Mouse (Mus musculus): ENCODE data around the gene Ogfod1.

Gene Ogfod1

DNA sequence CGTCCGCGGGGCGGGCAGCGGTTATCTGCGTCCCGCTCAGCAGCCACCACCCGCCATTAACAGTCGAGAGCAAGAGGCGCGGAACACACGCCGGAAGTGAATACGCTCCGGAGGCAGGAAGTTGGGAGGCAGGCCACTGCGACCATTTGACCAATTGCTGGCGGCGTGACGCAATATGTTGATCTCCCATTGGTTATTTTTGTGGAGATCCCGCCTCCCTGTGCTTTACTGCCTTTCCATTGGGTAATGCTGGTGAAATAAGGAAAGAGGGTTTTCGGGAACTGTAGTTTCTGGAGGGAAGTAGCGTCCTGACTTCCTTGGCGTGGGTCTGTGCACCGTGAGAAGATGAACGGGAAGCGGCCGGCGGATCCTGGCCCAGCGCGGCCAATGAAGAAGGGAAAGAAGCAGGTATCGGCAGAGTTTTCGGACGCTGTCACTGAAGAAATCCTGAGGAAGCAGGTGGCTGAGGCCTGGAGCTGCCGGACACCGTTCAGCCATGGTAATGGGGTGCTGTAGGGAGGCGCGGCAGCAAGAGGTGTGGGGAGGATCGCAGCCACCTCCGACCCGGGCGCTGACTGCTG, at the start of gene Ogfod1, which contains the start of gene Nudt21:
Gene Ogfod1, plus strand, starts transcription at position 255 of the 581 bp plus-strand sequence.
Gene Nudt21, minus strand, starts transcription at position 88 of the 581 bp plus-strand sequence.
- DNase-seq = peak; percentile 89 to 92

- DNase-seq = no peak
Measured at GRCm38 (mm10) chr8:93989739-93990138, 47.3 kb upstream of the Ogfod1 start.

- no peak for DNase-seq
Measured at GRCm38 (mm10) chr8:93998961-93999360, 38.0 kb upstream of the Ogfod1 start.

DNA sequence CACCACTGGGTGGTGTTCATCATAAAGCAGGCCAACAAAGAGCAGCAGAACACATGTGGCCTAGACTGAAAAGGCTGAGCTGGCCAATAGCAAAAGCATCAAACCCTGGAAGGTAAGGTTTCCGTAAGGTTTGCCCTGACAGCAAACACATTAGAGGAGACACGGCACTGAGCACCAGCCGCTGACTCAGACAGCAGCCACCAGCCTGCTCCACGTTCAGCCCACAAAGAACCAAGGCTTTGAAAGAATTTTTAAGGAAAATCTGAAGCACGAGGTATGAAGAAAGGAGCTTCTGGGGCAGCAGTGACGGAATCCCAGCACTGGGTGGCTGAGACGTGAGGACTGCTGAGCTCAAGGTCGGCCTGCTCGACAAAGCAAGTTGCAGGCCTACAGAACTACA, 32.9 kb upstream of the Ogfod1 start:
- no peak for DNase-seq

DNA sequence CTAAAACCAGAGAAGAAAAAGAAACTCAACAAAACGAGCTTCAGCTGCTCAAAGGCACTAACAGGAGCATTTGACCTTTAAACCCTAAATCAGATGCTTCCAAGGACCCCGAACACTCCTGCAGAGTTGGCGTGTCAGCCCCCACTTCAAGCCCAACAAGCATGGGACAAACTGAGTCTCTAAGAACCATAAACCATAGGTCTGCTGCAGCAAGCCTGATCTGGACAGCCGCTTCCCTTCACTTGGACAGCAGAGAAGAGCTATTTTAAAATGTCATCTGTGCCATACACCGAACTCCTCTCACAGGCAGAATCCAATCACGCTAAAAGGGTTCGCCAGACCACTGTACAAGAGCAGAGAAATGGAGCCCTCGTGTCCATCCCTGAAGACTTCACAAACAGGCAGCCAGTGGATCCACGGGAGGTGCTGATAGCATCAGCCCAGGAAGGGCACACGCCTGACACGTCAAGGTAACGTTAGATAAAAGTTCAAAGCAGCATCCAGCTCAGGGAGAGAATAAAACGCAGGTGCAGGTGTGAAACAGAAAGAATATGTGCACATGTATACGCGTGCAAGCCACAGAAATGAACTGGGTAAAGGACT, 27.7 kb upstream of the Ogfod1 start:
- DNase-seq = no peak

- DNase-seq = no peak
Measured at GRCm38 (mm10) chr8:94010101-94010705, 26.8 kb upstream of the Ogfod1 start.

DNA sequence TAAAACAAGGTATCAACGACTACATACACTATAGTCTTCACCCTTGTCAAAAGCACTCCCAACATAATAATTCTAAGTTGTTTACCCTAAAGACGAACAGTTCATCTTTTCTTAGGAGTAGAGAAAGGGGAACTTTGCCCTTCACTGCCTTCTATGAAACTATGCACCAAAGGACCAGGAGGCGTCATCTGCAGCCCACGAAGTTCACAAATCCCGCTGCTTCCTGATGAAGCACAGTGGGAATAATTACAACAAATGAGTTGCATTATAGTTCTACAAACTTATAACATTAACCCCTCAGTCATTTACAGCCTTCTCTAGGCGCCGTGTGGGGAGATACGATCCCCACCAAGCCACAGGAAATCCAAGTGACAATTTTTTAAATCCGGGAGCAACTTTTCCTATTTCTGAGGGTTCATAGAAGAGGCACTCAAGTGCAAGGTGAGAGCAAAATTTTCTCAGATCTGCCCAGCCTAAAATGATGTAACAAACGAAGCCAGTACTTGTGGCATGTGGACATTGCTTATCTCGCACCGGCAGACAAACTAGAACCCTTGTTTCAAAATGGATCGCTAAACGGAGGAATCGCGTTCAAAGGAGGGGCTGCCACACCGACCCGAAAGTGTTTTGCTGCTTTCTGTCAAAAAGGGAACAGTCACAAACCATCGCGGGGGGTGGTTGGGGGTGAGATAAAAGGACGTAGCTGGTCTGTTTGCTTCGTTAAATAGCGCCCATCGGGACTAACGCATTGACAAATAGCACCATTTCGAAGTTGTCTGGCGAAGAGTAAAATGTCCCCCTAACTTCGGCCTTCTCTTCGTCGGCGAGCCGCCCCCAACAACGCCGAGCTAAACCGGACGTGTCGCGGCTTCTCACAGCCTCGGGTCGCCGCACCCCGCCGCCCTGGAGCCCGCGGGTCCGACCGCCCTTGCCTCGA, 25.7 kb upstream of the Ogfod1 start:
- no peak for DNase-seq

GRCm38 (mm10) chr8:94012013-94012951, 24.7 kb upstream of the Ogfod1 start, which contains the start of gene Amfr:
Amfr (minus strand) TSS chr8:94012842.
- peak; percentile 65 to 70 for DNase-seq

DNA sequence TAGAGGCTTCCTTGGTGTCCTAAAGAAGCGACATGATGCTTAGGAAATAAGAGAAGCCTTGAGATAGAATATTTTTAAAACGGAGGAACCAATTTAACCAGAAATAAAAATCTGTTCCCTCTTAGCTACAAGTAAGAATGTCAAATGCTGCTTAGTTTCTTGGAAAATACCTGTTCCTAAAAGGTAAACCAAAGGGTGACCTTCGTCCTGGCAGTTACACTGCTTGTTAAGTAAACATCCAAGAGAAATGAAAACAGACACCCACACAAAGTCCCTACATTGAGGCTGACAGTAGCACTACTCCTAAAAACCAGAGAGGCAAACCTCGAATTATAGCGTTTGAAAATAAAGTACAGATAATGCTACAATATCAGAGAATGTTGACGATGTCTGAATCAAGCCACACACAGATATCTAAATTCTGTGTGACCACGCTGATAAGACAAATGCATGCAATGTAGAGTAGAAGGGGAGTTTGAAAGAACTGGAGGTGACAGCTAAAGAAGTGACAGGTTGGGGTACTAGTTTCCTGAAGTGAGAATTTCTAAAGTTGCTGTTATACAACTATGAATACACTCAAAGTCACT, 23.9 kb upstream of the Ogfod1 start:
- DNase-seq = no peak

DNA sequence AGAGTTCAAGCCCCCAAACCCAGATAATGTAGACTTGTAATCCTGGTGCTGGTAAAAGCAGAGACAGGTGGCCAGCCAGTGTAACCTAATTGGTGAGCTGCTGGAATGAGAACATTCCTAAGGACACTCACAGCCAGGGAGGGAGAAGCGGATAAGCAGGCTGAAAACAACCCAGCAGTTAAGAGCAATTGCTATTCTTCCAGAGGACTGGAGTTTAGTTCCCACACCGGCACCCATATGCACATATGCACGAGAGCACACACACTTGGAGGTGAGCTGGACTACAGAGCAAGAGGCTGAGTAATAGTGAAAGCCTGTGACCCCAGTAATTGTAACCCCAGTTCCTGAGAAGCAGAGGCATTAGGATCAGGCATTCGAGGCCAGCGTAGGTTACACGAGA, 13.1 kb upstream of the Ogfod1 start:
- no peak for DNase-seq

DNA sequence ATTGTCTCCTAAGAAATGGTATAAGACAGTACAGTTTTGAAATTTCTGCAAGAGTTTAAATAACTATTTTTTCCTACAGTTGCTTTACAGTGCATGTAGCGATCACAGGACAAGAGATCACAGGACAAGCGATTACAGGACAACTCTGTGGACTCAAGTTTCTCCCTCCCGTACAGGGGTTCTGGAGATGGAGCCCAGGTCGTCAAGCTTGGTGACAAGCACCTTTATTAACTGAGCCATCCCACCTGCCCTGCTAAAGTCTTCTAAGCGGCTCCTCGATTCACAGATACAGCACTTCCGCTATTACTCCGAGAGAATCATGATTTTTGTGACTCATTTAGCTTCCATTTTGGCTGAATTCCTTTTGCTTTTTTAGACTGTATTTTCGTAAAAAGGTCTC, 7.3 kb upstream of the Ogfod1 start:
- DNase-seq = no peak

GRCm38 (mm10) chr8:94033601-94034000, 3.4 kb upstream of the Ogfod1 start:
- DNase-seq = no peak

- DNase-seq = no peak
Measured at GRCm38 (mm10) chr8:94035200-94035599, 1.8 kb upstream of the Ogfod1 start.

GRCm38 (mm10) chr8:94036541-94036940, 457 bp upstream of the Ogfod1 start:
- peak; percentile 65 to 72 for DNase-seq

GRCm38 (mm10) chr8:94037806-94038205, 808 bp downstream of the Ogfod1 start:
- DNase-seq = no peak

DNA sequence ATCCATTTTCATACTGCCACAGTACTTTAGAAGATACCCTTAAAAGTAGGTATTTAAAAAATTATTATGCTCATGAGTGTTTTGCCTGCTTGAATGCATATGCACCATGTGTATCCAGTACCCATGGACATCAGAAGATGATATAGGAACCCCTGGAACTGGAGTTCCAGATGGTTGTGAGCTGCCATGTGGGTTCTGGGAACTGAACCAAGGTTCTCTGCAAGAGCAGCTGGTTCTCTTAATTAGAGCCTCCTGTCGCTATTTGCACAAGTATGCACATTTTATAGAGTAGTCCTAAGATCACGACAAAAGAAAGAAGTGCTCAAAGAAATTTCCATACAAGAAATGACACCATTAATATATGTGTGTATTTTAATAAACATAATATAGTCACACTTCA, 10.8 kb downstream of the Ogfod1 start:
- no peak for DNase-seq

GRCm38 (mm10) chr8:94052696-94053095, 15.7 kb downstream of the Ogfod1 start:
- DNase-seq = no peak

DNA sequence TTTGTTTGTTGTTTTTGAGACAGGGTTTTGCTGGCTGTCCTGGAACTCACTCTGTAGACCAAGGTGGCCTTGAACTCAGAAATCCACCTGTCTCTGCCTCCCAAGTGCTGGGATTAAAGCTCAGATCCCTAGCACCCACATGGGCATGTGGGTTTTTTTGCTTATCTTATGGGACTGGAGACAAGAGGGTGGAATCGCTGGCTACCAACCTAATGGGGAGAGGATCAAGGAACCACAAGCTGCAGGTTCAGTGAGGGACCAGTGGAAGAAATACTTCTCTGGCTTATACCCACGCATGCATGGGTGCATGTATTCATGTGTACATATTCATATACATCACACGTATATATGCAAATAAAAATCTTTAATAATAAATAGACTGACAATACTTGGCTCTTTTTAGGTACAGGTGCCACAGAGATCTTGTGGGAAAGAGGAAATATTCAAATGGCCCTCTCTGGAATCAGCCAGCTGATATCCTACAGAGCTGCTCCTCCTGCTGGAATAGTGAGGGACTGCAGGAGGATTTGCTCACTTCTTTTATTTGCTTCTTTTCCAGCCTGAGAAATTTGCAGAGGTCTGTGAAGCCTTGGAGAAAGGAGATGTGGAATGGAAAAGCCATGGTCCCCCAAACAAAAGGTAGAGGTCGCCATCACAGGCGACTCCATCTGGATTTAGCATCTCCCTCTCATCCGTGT, 20.3 kb downstream of the Ogfod1 start:
- DNase-seq = peak in 1 of 2 experiments; percentile 25

DNA sequence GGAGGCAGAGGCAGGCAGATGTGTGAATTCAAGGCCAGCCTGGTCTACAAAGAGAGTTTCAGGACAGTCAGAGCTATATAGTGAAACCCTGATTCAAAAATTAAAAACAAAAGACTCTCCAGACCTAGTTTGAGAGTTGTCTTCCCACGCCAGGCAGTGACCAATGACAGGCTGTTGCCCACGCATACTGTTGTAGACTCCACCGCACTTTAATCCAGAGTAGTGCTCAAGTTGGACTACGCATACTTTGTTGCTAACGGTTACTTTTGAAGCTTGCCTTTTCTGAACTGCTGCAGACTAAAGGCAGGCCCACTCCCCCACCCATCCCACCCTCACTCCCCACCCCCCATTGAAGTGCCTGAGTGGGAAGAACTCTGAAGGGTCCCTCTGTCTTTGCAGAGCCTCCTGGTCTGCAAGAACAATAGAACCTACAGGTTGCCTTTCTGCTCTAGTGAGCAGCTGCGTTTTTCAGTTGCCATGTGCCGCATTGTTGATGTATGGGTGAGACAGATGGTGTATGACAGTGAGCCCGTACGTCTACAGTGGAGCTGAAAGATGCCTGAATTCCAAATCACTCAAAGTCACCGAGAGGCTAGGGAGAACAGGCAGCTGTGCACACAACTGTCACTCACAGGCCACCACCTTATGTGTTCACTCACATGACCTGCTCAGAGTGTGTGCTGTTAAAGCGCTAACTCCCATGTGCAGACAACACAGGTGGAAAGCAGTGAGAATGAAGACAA, 29.3 kb downstream of the Ogfod1 start:
- no peak for DNase-seq

GRCm38 (mm10) chr8:94068793-94069192, 31.8 kb downstream of the Ogfod1 start:
- no peak for DNase-seq

All from thymus, postnatal 36 days (tissue).